Mouse (Mus musculus) gastrocnemius, postnatal 36 days (tissue): ENCODE measurements at regions not wholly inside any gene's neighbourhood (a gene's known extent, or its start where the extent isn't known, plus 50 kb on each side); places are given as distances from the start of the nearest gene placed in this dataset.
"Not testable (repeated sequence)": the region's sequence is repeated elsewhere in the genome, so short reads cannot be mapped to it uniquely, and the experiment has no call there.

Experiments
- DNase-seq, 2 experiments: peaks; one replicate each; pipeline ENCODE4 v3.0.0; 2022
- intact Hi-C: fragments of 180-260 bp; cut with DNase I; formaldehyde crosslinking; loops from one replicate; pipeline ENCODE4 v1.15.1; 2025

DNA sequence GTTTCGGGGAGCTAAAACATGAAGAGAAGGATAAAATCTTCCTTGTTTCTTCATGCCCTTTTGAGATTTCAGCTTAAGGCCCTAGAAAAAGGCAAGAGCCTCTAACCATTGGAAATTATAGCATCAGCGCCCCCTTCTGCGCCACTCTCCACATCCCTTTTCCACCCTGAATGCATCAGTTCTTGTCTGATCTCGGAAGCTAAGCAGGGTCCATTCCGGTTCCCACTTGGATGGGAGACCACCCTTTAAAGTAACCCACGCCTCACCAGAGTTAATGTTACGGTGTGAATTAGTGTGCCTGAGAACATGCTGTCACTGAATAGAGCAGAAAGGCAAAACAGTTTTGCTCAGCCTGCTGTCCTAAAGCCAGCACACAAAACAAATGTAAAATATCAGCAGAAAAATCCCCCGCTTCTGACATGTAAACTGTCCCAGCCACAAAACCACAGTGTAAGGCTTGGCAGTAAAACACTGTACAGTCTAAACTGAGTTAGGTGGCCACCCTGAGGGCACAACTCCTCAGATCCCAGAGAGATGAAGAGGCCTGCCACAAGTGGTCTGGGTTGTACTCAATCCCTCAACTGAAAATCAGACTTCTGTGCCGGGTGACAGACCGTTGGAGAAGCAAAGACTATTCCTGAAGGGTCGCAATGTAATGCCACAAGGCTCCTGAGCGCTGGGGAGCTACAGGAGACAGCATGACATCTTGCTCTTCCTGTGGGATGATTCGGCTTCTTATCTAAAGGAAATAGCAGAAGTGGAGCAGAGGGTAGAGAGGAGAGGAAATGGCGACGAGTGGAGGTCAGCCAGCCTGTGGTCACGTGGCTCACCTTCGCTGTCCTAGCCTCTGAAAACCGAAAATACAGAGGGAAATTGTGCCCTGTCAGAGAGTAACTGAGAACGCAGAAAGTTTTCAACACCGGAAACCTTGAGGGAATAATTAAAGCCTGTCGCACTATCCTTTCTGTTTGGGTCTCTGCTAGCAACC is 176.2 kb downstream of the Kctd12 start:
- no peak for DNase-seq
- intact Hi-C loops: no loop called here

DNA sequence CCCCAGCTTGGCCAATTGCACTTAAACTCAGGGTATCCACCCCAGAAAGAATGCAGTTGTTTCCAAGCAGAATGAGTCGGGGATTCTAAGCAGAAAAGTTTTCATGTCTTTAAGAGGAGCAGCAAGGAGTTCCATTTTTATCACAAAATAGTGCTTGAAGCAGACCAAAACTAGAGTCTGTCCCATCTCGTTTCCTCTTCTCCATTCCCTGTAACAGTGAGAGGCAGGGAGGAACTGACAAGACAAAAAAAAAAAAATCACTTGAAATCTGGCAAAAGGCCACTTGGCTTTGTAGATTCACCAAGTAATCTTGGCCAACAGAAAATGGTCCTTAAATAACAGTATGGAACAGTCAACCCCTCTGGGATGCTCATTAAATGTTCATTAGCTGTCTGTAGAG is 186.8 kb downstream of the Kctd12 start:
- no peak for DNase-seq
- intact Hi-C loops: loop anchor here (5.0 kb wide), 1 partner anchor 197 kb away; no protein-coding TSS in a partner anchor

DNA sequence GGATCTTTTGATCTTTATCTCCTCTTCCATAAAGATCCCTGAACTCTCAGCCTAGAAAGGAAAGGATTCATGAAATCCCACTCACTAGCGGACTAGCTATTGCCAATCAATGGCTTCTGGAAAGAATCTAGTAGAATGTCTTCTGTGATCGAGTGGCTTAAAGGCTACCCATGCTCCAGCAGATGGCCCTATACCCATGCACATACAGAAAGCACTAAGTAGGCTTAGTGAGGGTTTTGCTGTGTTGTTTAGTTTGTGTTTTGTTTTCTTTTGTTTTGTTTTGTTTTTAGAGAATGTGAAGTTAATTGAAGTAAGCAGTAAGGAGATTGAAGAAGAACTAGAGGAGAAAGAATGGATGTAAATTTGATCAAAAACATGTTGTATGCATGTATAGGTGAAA is 187.5 kb downstream of the Kctd12 start:
- DNase-seq: no peak
- intact Hi-C loops: loop anchor here (5.0 kb wide), 1 partner anchor 197 kb away; no protein-coding TSS in a partner anchor

DNA sequence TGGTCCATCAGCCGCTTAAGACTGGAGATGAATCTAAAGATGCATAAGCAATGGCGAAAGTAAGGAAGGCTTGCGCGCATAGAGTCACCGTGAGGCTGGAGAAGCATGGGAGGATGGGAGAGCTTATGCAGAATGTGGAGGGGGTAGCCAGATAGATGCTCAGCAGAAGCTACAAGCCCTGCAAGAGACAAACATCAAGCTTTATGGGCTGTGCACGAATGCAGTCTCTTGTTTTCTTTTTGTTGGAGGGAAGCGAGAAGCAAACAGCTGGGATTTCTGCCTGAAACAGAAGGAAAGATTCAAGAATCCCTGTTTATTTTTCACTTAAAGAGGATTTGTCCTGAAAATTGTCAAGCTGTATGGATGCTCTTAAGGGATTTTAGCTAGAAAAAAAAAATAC is 188.7 kb downstream of the Kctd12 start:
- DNase-seq: no peak
- intact Hi-C loops: no loop called here

DNA sequence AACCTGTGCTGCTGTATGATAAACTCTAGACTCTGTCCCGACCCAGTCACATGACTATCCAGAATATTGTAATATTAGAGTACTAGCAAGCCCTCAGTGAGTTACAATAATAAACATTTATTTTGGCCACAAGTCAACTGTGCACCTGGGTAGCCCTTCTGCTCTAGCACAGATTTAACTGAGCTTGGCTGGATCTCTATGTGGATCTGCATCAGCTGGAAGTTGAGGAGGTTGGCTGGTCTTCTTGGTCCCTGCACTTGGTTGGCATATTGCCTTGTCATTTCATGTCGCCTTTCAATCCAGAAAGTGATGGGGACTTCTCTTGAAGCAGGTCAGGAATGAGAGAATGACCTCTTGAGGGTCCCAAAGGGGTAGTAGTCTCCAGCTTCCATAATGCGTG is 191.5 kb downstream of the Kctd12 start:
- no peak for DNase-seq
- intact Hi-C loops: no loop called here

DNA sequence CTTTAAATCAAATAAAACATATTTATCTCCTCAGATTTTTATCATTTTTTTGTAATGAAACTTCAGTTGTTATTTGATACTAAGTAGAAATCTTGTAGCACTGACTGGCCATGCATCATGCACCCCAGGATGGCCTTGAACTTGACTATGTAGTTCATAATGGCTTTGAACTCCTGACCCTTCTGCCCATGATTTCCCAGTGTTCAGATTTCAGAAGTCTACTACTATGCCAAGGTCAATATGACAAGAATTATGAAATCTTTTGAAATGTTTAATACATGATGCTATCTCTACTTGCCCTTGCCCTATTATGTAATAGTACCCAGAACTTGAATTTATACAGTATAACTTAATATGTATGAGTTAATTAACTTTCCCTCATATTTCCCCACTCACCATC is 200.2 kb downstream of the Kctd12 start:
- DNase-seq: no peak
- intact Hi-C loops: no loop called here

DNA sequence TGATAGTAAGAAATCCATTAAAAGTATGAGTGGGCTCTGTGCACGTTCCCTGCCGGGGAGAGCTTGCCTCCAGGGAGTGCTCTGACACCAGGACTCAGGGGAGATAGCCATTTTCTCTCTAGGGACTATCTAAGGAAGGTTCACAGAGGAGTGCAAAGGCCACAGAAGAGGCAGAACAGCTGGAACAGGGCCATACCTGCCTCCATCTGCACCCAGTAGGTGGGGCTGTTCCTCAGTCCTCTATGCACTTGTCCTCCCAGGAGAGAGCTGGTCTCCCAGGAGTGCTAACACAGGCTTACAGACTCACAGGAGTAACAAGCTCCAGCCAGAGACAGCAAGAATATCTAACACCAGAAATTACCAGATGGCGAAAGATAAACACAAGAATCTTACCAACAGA is 212.7 kb downstream of the Kctd12 start:
- DNase-seq: peak; percentile 10 to 15
- intact Hi-C loops: no loop called here

DNA sequence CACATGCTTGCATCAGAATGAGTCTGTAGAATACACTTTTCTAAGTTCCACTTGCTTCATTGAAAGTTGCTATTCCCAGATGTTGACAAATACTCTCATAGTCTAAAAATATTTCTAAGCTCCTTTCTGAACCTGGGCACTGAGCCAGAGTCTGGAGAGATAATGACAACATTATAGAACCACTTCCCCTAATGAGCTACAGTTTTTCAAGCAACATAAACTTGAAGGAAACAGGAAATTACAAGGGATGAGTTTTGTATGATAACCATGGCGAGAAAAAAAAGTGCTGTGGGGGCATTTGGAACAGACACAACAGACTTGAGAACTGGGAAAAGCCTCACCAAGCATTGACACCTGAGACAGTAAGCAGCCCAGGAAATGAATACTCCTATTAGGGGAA is 233.8 kb downstream of the Kctd12 start:
- intact Hi-C loops: no loop called here
- no peak for DNase-seq

DNA sequence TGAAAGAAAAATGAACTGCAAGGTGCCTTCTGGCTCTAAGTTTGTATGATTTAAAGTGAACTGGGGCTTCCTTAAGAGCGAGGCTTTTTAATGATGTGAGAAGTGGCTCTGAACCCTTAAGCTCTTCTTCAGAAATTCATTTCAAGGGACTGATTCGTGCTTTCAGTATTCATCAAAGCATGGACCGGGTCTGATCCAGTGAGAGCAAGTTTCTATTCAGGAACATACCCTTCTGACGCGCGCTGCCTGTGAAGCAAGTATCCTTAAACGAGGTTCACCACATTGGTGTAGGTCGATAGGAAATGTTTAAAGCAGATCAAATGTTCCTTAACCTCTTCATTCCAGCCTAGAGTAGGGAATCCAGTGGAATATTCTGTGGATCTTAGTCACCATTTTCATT is 240.1 kb downstream of the Kctd12 start:
- intact Hi-C loops: no loop called here
- no peak for DNase-seq

DNA sequence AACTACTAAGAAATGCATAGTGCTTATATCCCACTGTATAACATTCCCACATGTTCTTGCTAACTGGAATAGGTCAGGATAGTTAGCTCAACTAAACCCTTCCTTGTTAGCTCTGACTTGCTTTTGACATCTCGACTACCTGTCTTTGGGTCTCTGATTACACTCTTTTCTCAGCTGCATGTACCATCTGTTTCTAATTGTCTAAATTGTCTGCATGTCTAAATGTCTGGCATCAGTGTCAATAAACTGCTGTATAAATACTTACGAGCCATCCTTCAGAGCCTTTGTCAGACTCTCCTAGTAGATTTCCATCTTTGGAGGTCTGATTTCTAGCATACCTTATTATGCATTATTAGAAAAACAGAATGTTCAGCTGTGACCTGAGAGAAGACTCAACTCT is 245.8 kb downstream of the Kctd12 start:
- intact Hi-C loops: no loop called here
- no peak for DNase-seq

DNA sequence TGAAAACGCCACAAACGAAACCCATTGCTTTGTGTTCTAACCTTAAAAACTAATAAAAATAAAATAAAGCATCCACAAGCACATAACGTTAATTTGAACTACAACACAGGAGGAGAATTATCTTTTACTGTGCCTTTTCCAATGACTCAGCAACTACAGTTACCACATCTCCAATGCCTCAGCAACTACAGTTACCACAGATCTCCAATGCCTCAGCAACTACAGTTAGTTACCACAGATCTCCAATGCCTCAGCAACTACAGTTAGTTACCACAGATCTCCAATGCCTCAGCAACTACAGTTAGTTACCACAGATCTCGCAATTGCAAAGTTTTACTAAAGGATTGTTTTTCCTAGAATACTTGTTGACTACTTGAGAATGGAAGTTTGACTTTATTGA is 248.7 kb downstream of the Kctd12 start:
- DNase-seq, intact Hi-C loops: not testable (repeated sequence)

DNA sequence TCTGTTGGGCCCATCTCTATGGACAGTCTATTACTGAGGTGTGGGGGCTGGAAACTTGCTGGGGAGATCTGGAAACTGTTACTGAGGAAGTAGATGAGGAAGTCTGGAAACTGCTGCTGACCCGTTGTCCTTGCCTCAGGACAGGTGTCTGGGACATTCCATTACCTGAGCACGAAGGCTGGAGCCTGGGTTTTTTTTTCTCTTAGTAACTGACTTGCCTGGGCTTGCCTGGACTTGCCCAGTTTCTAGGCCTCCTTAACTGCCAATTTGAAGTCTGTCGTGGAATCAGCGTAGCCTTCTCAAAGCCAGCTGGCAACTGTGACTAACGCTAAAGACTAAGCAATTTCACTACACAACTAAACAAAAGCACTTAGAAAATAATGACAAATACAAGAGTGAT is 250.7 kb downstream of the Kctd12 start:
- DNase-seq: no peak
- intact Hi-C loops: no loop called here

DNA sequence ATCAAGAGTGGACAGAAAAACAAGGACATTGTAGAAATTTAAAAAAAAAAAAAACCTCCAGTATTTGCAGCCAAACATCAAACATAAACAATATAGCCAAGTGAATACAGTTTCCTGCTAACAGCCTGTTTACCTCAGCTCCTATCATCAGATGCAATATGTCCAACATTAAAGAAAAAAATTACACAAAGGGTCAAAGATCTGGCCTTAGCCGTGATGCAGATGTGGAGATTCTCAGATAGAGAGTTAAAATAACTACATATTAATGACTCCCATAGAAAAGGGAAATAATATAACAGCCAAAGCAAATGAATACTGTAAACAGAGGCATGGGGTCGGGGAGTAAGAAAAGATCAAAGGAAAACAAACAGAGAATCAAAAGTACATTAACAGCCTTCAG is 259.8 kb downstream of the Kctd12 start:
- no peak for DNase-seq
- intact Hi-C loops: no loop called here

DNA sequence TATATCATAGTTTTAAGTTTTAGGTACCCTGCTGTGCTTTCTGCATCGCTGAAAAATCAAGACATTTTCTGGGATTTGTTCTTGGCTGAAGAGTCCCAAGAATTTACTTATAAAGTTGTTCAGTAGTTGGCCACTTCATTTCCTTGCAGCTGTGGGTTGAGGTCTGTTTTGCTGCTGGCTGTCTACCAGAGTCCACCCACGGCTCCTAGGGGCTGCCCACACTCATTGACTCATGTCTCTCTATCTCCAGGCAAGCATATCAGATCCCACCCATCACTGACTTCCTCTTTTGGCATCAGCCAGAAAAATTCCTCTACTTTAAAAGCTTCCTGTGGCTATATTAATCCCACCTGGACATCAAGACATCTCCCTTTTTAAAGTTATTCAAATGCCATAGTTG is 263.9 kb downstream of the Kctd12 start:
- DNase-seq: no peak

DNA sequence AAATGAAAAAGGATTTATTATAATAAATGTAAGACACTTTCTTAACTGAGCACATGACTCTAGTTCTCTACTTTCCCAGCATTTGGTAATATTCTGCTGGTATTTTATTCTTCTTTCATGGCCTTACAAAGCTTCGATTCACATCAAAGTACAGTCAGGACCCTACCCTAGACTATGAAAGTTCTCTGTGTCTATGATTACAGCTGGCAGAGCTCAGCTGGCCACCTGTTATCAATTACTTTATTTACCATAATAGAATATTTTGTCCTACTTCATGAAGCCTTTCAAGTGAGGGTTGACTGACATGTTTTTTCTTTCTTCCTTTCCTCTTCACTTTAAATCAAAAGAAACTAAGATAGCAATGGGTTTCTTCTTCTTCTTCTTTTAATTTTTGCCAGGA is 269.8 kb downstream of the Kctd12 start:
- intact Hi-C loops: no loop called here
- DNase-seq: no peak

More for the DNA sequence above, 263.9 kb downstream of the Kctd12 start:
- intact Hi-C loops: no loop called here

DNA sequence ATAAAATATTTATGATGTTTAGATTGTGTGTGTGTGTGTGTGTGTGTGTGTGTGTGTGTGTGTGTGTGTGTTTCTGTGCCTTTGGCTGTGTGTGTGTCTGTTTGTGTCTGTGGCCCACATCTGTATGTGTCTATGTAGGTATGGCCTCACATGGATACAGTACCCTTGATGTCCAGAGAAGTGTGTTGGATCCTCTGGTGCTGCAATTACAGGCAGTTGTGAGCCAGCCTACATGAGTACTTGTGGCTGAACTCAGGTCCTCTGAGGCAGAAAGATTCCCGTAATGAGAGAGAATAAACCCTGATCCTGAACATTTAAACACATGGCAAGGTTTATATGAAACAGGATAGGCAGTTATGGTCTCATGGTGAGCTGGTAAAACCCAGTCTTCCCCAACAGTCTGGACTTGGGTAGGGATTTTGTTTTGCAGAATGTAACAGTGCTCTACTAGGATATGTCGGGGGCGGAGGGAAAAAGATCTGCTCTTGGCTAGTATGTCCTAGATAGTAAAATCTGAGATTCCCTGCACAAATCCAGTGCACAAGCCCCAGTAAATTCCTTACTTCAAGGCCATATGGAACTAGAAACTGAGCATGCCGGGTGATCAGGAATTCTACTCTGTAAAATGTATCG is 275.6 kb downstream of the Kctd12 start:
- DNase-seq: no peak
- intact Hi-C loops: no loop called here

DNA sequence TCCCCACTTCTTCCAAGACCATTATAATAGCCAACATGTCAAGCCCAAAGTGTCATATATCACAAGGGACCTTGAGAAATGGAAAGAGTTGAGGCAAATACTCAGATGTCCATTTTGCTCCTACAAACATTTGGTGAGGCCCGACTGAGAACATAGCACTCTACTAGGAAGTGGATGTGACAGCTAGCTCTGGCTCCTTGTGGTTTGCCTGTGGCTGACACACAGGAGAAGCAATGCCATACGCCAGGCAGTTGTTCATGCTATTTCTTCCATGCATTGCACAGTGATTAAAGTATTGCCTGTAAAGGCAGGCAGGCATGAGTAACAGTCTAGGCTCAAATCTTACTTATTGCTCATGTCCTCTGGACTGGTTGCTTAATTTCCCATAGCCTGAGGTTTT is 281.3 kb downstream of the Kctd12 start:
- intact Hi-C loops: no loop called here
- no peak for DNase-seq

DNA sequence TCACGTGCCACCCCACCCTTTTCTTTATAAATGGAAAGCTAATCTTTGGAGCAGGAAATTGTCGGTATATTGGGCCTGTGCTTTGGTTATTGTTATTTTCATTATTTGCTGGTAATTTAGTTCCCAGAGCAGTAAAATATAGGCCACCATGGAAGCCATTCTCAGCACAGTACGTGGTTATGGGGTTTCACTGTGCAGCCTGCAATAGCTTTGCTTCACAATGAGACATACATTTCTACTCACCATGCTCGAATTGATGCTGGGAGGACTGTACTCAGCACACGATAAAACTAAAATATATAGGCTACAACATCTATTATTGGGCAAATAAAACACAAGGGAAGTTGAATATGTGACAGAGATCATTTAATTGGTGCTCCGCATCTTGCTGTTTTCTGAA is 282.0 kb downstream of the Kctd12 start:
- intact Hi-C loops: no loop called here
- no peak for DNase-seq

DNA sequence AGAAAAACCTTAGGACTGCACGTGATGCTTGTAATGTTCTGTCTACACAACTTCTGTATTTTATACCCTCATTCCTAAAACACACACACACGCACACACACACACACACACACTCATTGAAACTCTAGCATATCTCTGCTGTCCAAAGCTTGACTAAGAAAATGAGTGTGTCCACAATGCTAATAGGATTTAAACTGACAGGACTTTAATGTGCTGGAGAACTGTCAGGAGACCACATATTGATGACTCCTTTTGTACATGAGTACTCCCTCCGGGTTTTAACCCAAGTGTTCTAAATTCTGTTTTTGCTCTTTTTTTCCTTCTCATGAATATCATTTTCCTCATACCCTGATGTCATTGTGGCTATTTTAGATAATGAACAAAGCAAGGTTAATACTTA is 283.4 kb downstream of the Kctd12 start:
- intact Hi-C loops: no loop called here
- DNase-seq: no peak

DNA sequence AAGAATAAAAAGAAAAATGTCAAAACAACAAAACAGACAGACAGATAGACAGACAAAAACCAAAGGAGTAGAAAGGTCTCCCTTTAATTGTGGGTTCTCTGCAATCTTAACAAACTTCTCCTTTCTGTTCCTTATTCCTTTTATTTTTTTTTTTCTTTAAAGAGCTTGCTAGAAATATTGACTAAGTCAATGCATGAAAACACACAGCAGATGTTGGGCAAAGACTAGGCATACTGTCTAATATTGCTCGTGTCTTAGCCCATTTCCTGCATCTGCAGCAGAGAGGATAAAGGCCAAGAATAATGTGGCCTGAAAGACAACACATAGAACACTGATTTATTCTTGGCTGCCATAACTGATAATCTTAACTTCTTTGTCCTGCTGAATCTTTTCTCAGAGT is 295.6 kb downstream of the Kctd12 start:
- no peak for DNase-seq
- intact Hi-C loops: no loop called here

DNA sequence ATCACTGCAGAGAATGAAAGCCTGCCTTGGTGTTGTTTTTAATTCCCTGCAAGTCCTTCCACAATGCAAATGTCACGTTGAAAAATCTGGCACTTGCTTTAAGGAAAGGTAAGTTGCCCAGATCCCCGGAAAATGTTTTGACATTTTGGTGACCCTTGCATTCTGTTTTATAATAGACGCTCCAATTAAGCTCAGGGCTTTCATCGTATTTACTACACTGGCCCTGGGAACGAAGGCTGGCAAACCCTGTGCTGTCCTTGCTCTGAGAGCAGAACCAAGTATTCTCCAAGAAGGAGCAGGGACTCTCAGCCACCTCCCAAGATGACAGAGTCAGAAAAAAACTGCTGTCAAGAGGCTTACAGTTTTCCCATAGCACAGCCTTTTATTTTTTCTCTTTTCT is 305.9 kb downstream of the Kctd12 start:
- intact Hi-C loops: no loop called here
- no peak for DNase-seq

DNA sequence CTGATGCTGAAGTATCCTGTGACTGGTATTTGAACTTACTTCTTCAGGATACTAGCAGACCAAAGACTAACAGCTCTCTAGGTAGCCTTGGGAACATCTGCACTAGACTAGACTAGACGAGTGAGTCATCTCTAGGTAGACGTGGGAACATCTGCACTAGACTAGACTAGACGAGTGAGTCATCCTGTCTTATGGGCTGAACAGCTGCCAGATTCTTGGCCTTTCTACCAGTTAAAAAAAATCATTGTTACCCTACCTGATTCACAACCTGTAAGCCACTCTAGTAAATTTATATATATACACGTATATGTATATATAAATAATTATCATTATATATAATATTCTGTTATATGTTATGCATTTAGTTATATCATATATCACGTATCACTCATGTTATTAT is 307.8 kb downstream of the Kctd12 start:
- intact Hi-C loops: no loop called here
- DNase-seq: no peak
